Mouse (Mus musculus): ENCODE results near the gene Folr2. TPM values are rescaled to one million over a fixed set of nuclear protein-coding genes. Genes with fewer than 3 reads are reported as not detected.

Folr2 gene
- polyA plus RNA-seq (2014; fragmentation: Illumina TruSeq; extraction: RNeasy Lipid Tissue Mini Kit (QIAGEN cat#74804); ENCODE audit: low read depth, low replicate concordance) = 23.5 TPM

GRCm38 (mm10) chr7:101857094-101857493 is at the start of gene Folr2:
TSS of gene Folr2 (minus strand) at chr7:101857194.

GRCm38 (mm10) chr7:101906287-101906681 is 49.3 kb upstream of the Folr2 start, which contains the start of gene Tomt:
TSS of gene Tomt (minus strand) at chr7:101906359.

DNA sequence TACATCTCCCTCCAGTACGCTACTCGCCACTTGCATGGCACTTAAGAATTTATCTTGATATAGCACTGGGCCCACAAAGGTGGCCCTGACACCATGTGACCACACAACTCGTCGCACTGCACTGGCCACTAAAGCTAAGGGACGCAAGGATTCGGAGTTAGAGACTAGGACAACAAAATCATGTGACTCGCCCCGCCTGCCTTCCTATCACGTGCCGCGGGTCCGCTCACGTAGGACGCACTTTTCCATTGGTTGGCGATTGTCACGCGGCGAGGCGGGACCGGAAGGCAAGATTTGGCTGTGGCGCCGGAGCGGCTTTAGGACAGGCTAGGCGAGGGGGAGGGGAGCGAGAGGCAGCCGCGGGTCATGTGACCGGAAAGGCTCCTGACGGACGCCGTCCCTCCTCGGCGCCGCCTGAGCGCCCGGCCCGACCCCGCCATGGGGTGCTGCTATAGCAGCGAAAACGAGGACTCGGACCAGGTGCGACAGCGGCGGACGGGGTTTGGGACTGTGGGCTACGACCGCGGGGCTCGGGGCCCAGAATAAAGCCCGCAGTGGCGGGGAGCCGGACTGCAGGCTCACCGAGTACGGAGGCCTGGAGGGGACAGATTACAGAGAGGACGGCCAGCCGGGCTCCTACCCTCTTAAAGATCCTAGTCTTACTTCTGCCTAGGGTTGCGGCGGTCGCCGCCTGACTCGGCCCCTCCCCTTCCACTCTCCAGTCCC is 48.7 kb upstream of the Folr2 start, which contains the start of gene Lamtor1:
Gene Lamtor1 (plus strand): TSS at position 344 of the 726 bp plus-strand sequence.

GRCm38 (mm10) chr7:101870629-101871028 is 13.6 kb upstream of the Folr2 start, which contains the start of gene Folr1:
TSS of gene Folr1 (minus strand) at chr7:101870788.

GRCm38 (mm10) chr7:101863415-101863814 is 6.4 kb upstream of the Folr2 start, which contains the start of gene Anapc15:
TSS of gene Anapc15 (plus strand) at chr7:101863715.

DNA sequence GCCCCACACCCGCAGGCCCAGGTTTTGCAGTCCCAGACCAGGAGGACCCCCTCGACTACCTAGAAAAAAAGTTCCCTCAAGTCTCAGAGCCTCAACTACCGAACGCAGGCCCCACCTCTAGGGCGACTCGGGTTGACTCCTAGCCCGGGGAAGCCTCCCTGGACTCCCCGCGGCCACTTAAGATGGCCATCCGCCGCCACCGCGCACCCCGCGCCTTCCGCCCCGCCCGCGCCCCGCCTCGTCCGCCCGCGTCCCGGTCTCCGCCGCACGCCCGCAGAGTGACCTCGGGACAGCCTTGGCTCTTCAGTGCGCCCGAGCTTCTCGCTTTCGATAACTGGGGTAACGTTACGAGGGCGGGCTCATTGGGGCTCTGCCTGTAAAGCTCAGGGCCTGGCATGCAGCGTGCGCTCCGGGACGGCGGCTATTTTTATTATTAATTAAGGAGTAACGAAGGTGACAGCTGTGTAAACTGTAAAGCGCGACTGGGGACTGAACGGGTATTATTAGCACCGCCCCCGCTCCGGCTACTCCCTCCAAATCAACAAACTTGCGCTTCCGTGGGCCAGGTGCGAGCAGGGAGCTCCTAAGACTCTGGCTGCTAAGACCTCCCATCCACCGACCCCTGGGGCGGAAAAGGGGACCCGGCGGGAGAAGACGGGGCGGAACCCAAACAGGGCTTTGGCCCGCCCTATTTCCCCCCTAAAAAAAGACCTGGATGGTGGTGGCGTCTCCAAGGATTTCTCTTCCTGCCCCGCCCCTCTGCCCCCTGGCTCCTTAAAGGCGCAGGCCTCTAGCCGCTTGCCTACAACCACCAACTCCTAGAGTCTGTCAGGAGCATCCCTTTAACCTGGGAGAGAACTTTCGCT is 19.2 kb downstream of the Folr2 start, which contains the start of gene Inppl1:
Gene Inppl1 (minus strand): TSS at position 624 of the 866 bp plus-strand sequence.

DNA sequence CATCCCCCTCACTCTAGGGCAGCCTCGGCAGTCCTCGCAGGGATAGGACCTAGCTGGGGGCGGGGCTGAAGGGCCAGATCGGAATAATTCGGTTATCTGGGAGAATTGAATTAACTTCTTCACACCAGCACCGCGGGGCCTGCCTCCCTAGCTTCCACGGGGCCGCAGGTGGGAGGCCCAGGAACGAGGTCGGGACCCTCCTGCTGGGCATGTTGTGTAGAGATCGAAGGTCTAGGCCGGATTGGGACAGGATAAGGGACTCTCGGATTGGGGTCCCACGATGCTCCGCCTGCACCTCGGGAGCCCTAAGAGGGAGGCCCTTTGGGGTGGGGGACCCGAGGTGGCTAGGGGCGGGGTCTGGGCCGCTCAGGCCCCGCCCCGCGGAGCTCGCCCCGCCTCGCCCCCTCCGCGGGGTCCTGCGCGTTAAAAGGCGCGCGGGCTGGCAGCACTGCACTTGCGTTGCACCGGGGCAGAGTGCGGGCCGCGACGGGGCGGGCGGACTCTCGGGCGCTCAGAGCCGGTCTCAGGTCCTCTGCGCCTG is 39.1 kb downstream of the Folr2 start, which contains the start of gene Phox2a:
Gene Phox2a (plus strand): TSS at position 453 of the 541 bp plus-strand sequence.

Other genes with a start within 250 kb of the Folr2 start
- gene Clpb, start 193.6 kb downstream of the Folr2 start, polyA plus RNA-seq (2014; fragmentation: Illumina TruSeq; extraction: RNeasy Lipid Tissue Mini Kit (QIAGEN cat#74804); ENCODE audit: low read depth, low replicate concordance) = 70.6 TPM
- gene Phox2a, start 38.9 kb downstream of the Folr2 start, polyA plus RNA-seq (2014; fragmentation: Illumina TruSeq; extraction: RNeasy Lipid Tissue Mini Kit (QIAGEN cat#74804); ENCODE audit: low read depth, low replicate concordance) = 0.37 TPM
- gene Inppl1, start 19.0 kb downstream of the Folr2 start, polyA plus RNA-seq (2014; fragmentation: Illumina TruSeq; extraction: RNeasy Lipid Tissue Mini Kit (QIAGEN cat#74804); ENCODE audit: low read depth, low replicate concordance) = 112 TPM
- 25.1 TPM for gene Anapc15, start 6.5 kb upstream of the Folr2 start, polyA plus RNA-seq (2014; fragmentation: Illumina TruSeq; extraction: RNeasy Lipid Tissue Mini Kit (QIAGEN cat#74804); ENCODE audit: low read depth, low replicate concordance)
- gene Folr1, start 13.6 kb upstream of the Folr2 start, polyA plus RNA-seq (2014; fragmentation: Illumina TruSeq; extraction: RNeasy Lipid Tissue Mini Kit (QIAGEN cat#74804); ENCODE audit: low read depth, low replicate concordance) = not detected
- 158 TPM for gene Lamtor1, start 48.7 kb upstream of the Folr2 start, polyA plus RNA-seq (2014; fragmentation: Illumina TruSeq; extraction: RNeasy Lipid Tissue Mini Kit (QIAGEN cat#74804); ENCODE audit: low read depth, low replicate concordance)
- not detected for gene Tomt, start 49.2 kb upstream of the Folr2 start, polyA plus RNA-seq (2014; fragmentation: Illumina TruSeq; extraction: RNeasy Lipid Tissue Mini Kit (QIAGEN cat#74804); ENCODE audit: low read depth, low replicate concordance)
- 4.9 TPM for gene Lrrc51, start 76.7 kb upstream of the Folr2 start, polyA plus RNA-seq (2014; fragmentation: Illumina TruSeq; extraction: RNeasy Lipid Tissue Mini Kit (QIAGEN cat#74804); ENCODE audit: low read depth, low replicate concordance)
- gene Numa1, start 76.9 kb upstream of the Folr2 start, polyA plus RNA-seq (2014; fragmentation: Illumina TruSeq; extraction: RNeasy Lipid Tissue Mini Kit (QIAGEN cat#74804); ENCODE audit: low read depth, low replicate concordance) = 72.8 TPM
- gene Il18bp, start 161.5 kb upstream of the Folr2 start, polyA plus RNA-seq (2014; fragmentation: Illumina TruSeq; extraction: RNeasy Lipid Tissue Mini Kit (QIAGEN cat#74804); ENCODE audit: low read depth, low replicate concordance) = 10.1 TPM
- 22.1 TPM for gene Rnf121, start 208.3 kb upstream of the Folr2 start, polyA plus RNA-seq (2014; fragmentation: Illumina TruSeq; extraction: RNeasy Lipid Tissue Mini Kit (QIAGEN cat#74804); ENCODE audit: low read depth, low replicate concordance)
- gene Xndc1, start 208.3 kb upstream of the Folr2 start, polyA plus RNA-seq (2014; fragmentation: Illumina TruSeq; extraction: RNeasy Lipid Tissue Mini Kit (QIAGEN cat#74804); ENCODE audit: low read depth, low replicate concordance) = 12.8 TPM
- gene Xntrpc, start 208.5 kb upstream of the Folr2 start, polyA plus RNA-seq (2014; fragmentation: Illumina TruSeq; extraction: RNeasy Lipid Tissue Mini Kit (QIAGEN cat#74804); ENCODE audit: low read depth, low replicate concordance) = 2.4 TPM
- not detected for gene Trpc2, start 225.9 kb upstream of the Folr2 start, polyA plus RNA-seq (2014; fragmentation: Illumina TruSeq; extraction: RNeasy Lipid Tissue Mini Kit (QIAGEN cat#74804); ENCODE audit: low read depth, low replicate concordance)
- 249 TPM for gene Art1, start 244.5 kb upstream of the Folr2 start, polyA plus RNA-seq (2014; fragmentation: Illumina TruSeq; extraction: RNeasy Lipid Tissue Mini Kit (QIAGEN cat#74804); ENCODE audit: low read depth, low replicate concordance)

Data from heart, adult 10 weeks (tissue).